Mouse (Mus musculus) effector memory CD4-positive, alpha-beta T cell, adult 7 months (primary cell): ENCODE measurements around the gene Krtap31-2. TPM values are rescaled to one million over a fixed set of nuclear protein-coding genes. Genes with fewer than 3 reads are reported as not detected.

Experiments
- polyA plus RNA-seq: library from polyadenylated mRNA; unstranded; fragments of 100-300 nt; shearing (Covaris generic); gene quantifications from one replicate; pipeline ENCODE4 v1.2.1, GENCODE M21; 2017

The Krtap31-2 gene
- not detected for polyA plus RNA-seq

GRCm38 (mm10) chr11:99935991-99936390, at the start of gene Krtap31-2:
Krtap31-2 (plus strand) TSS chr11:99936291.

GRCm38 (mm10) chr11:99907620-99908019, 28.5 kb upstream of the Krtap31-2 start, which contains the start of gene Krtap31-1:
Krtap31-1 (plus strand) TSS chr11:99907920.

DNA sequence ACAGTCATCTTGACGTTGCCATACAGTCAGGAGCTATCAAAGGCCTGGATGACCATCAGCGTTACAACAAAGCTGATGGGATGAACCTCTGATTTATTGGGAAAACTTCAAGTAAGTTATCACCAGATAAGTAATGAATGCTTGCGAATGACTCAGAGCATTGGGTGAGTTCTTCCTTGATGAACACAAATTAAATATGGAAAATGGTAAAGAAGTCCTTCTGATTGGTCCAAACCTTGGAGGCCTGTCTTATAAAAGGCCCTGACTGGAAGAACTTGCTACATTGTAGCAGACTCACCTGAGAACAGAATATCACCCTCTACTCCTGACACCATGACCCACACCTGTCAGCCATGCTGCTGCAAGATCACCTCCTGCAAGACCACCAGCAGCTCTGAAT, 21.6 kb upstream of the Krtap31-2 start, which contains the start of gene Gm11565:
Gene Gm11565, plus strand, starts transcription at position 301 of the 400 bp plus-strand sequence.

DNA sequence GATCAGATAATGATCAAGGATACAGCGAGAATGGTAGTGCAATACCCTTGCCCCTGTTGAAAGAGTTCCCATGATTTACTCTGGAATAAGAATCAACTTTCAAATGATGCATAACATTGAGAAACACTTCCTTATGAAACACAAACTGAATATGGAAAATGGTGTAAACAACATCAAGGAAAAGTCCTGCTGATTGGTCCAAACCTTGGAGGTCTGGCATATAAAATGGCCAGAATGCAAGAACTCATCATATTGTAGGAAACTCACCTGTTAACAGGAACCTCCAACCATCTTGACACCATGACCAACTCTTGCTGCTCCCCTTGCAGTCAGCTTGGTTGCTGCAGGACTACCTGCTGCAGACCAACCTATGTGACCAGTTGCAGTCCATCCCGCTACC, 12.1 kb downstream of the Krtap31-2 start, which contains the start of gene Krtap9-5:
Gene Krtap9-5, plus strand, starts transcription at position 301 of the 400 bp plus-strand sequence.

DNA sequence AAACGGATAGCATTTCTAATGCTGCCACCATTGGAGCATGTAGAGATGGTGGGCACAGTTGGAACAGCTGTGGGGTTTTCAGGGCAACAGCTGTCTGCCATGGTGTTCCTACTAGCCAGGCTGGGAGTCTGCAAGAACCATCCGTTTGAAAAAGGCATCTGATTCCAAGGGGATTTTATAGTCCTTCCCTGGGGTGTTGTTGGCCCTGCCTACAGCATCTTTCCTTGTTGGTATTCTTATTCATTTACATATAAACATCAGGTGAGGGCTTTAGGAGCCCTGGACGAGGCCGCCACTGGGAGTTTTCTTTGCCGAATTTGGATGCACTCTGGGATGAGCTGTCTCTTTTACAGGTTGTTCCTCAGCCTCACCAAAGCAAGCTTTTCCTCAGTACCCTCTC, 42.9 kb downstream of the Krtap31-2 start, which contains the start of gene Krtap29-1:
Gene Krtap29-1, minus strand, starts transcription at position 101 of the 400 bp plus-strand sequence.

GRCm38 (mm10) chr11:99986180-99986647, 50.1 kb downstream of the Krtap31-2 start, which contains the start of gene Krtap16-1:
Krtap16-1 (minus strand) TSS chr11:99986597.

Other genes with a start within 250 kb of the Krtap31-2 start
- not detected for gene Gm14190, start 245.6 kb upstream of the Krtap31-2 start, polyA plus RNA-seq
- gene Gm14180, start 202.0 kb upstream of the Krtap31-2 start, polyA plus RNA-seq, result not detected
- not detected for gene Gm11595, start 163.4 kb upstream of the Krtap31-2 start, polyA plus RNA-seq
- not detected for gene Krtap4-8, start 155.6 kb upstream of the Krtap31-2 start, polyA plus RNA-seq
- gene Krtap4-9, start 151.1 kb upstream of the Krtap31-2 start, polyA plus RNA-seq, result not detected
- not detected for gene Gm11596, start 142.8 kb upstream of the Krtap31-2 start, polyA plus RNA-seq
- not detected for gene Gm11569, start 137.4 kb upstream of the Krtap31-2 start, polyA plus RNA-seq
- gene Gm11554, start 131.8 kb upstream of the Krtap31-2 start, polyA plus RNA-seq, result not detected
- not detected for gene Krtap4-13, start 126.4 kb upstream of the Krtap31-2 start, polyA plus RNA-seq
- not detected for gene Gm11564, start 120.6 kb upstream of the Krtap31-2 start, polyA plus RNA-seq
- gene 2300003K06Rik, start 98.2 kb upstream of the Krtap31-2 start, polyA plus RNA-seq, result not detected
- gene Krtap4-16, start 84.7 kb upstream of the Krtap31-2 start, polyA plus RNA-seq, result not detected
- gene Gm11568, start 78.4 kb upstream of the Krtap31-2 start, polyA plus RNA-seq, result not detected
- gene Gm11559, start 71.8 kb upstream of the Krtap31-2 start, polyA plus RNA-seq, result not detected
- not detected for gene Krtap9-1, start 62.9 kb upstream of the Krtap31-2 start, polyA plus RNA-seq
- gene Gm11567, start 57.1 kb upstream of the Krtap31-2 start, polyA plus RNA-seq, result not detected
- not detected for gene Krtap31-1, start 28.4 kb upstream of the Krtap31-2 start, polyA plus RNA-seq
- not detected for gene Gm11565, start 21.5 kb upstream of the Krtap31-2 start, polyA plus RNA-seq
- 0.60 TPM for gene Krtap9-5, start 12.2 kb downstream of the Krtap31-2 start, polyA plus RNA-seq
- gene Krtap29-1, start 42.8 kb downstream of the Krtap31-2 start, polyA plus RNA-seq, result not detected
- gene Krtap16-1, start 50.3 kb downstream of the Krtap31-2 start, polyA plus RNA-seq, result not detected
- not detected for gene Krtap17-1, start 57.7 kb downstream of the Krtap31-2 start, polyA plus RNA-seq
- not detected for gene Krt33a, start 79.9 kb downstream of the Krtap31-2 start, polyA plus RNA-seq
- not detected for gene Krt33b, start 93.6 kb downstream of the Krtap31-2 start, polyA plus RNA-seq
- gene Krt34, start 105.3 kb downstream of the Krtap31-2 start, polyA plus RNA-seq, result 0.32 TPM
- gene Krt31, start 114.3 kb downstream of the Krtap31-2 start, polyA plus RNA-seq, result not detected
- gene Krt32, start 151.9 kb downstream of the Krtap31-2 start, polyA plus RNA-seq, result not detected
- gene Krt35, start 159.9 kb downstream of the Krtap31-2 start, polyA plus RNA-seq, result not detected
- gene Krt36, start 169.3 kb downstream of the Krtap31-2 start, polyA plus RNA-seq, result not detected
- not detected for gene Krt13, start 185.3 kb downstream of the Krtap31-2 start, polyA plus RNA-seq
- gene Krt15, start 199.6 kb downstream of the Krtap31-2 start, polyA plus RNA-seq, result not detected
- 0.74 TPM for gene Krt19, start 212.4 kb downstream of the Krtap31-2 start, polyA plus RNA-seq